Mouse (Mus musculus): ENCODE data around the gene Ftl1. TPM values are rescaled to one million over a fixed set of nuclear protein-coding genes. Genes with fewer than 3 reads are reported as not detected.
"Not testable (repeated sequence)": the region's sequence is repeated elsewhere in the genome, so short reads cannot be mapped to it uniquely, and the experiment has no call there.

The Ftl1 gene
- polyA plus RNA-seq (2012; rRNA removed) = 647 and 719 TPM in 2 replicates

DNA sequence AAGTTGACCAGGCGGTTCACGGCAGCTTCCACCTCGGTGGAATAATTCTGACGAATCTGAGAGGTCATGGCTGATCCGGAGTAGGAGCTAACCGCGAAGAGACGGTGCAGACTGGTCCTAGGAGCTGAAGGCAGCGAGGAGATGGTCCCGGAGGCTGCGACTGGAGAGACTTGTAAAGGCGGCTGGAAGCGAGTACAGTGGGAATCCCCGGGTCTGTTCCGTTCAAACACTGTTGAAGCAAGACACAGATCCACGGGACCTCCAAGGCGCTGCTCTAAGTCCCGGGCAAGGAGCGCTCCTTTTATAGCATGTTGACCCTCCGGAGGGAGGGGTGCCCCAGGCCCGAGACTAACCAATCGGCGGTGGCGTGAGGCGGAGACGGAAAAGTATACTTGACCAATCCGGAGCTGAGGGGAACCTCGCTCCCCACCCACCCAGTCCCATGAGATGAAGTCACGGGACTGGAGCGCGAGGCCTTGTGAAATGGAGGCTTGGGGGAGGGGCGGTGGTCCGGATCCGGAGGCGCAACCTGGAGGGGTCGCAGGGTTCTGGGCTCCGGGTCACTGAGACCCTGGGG, at the start of gene Ftl1:
Gene Ftl1 (minus strand): TSS at position 321 of the 577 bp plus-strand sequence.
- DNase-seq (ENCODE audit: extremely low spot score in 1 of 2, low spot score in 1 of 2) = peak; percentile 97 to 98

DNA sequence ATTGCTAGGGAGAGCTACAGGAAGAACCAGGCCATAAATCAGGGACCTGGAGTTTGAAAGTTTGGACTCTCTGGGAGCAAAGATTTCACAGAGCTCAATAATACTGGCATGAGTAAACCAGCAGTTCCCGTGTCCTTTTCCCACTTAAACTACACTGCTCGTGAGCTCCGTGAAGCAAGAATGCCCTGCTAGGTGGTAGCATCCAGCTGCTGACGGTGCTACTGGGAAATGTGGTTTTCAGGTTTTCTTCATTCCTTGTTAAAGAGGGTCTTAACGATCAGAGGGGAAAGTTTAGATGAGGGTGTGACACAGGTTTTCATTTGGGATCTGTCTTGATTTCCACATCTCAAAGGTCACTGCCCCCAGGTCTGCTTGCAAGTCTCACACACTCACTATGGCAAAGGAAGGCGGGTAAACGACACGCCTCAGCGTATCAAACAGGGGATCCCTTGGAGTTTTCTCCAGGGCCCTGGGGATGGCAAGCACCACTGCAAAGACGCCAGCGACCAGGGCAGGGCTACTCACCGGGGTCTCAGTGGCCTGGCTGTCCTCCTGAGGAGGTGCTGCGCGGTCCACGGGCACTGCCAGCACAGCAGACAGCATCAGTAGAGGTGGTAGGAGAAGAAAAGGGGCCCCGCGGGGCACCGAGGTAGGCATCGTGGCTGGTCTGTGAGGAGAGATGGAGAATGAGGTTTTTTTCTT, 49.6 kb upstream of the Ftl1 start:
- DNase-seq (ENCODE audit: extremely low spot score in 1 of 2, low spot score in 1 of 2) = no peak

DNA sequence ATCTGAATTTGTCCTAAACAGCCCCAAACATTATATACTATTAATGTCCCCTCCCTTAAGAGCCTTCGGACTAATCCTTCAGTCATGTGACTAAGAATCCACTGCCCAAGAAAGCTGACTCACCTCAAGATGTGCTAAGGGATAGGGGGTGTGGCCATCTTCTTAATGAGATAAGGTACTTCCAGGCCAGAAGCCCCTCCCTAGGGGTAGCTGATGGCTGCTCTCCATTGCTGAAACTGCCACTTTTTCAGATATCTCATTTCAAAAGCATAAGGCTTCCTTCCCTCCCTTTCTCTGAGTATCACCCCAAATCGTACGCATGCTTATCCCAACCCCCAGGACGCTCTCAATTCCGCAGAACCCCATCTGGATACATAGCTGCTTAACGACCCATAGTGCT, 48.9 kb upstream of the Ftl1 start:
- DNase-seq (ENCODE audit: extremely low spot score in 1 of 2, low spot score in 1 of 2) = no peak

DNA sequence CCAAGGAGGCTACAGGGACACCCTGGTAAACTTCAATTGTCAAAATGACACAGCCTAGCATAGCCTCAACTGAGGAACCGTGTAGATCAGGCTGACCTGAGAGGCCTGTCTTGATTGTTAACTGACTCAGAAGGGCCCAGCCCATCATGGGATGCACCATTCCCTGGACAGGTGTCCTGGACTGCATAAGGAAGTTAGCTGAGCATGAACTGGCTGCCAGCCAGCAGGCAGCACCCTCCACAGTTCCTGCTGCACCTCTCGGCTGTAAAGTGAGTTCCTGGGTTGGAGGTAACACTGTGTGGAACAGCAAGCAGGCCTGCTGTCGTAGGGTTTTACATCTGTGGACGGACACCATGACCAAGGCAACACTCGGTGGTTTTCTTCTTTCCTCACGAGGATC, 47.9 kb upstream of the Ftl1 start:
- no peak for DNase-seq (ENCODE audit: extremely low spot score in 1 of 2, low spot score in 1 of 2)

DNA sequence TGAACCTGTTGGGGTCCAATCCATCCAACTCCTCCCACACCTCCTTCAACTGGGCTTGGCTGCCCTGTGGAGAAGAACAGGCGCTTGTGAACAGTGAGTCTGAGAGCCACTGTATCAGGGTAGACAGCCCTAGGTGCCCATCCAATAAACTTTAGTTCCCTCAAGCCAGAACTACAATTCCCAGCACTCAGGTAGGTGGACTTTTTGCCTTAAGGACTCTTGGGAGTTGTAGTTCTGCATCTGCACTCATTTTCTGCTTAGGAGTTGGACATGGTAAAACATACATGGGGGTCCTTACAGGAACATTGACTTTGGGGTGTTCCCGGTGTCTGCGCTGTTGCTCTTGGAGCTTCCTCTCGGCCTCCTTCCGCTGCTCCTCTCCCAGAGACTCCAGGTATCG, 38.7 kb upstream of the Ftl1 start:
- DNase-seq (ENCODE audit: extremely low spot score in 1 of 2, low spot score in 1 of 2) = no peak

DNA sequence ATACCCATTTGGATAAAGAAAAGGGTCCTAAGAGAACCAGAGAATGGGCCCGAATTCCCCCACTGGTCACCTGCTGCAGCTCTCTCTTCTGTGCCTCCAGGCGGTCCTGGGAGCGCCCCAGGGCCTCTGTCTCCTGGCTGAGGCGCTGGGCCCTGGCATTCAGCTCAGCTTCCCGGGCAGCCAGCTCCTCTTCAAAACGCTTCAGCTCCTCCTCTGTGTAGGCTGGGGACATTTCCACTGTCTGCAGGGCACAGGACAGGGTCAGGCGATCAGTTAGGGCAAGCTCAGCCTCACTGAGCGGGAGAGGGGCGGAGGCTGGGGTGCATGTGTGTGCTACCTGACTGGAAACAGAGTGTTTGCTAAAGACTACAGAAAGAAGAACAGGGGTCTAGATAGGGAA, 34.9 kb upstream of the Ftl1 start:
- DNase-seq (ENCODE audit: extremely low spot score in 1 of 2, low spot score in 1 of 2) = no peak

DNA sequence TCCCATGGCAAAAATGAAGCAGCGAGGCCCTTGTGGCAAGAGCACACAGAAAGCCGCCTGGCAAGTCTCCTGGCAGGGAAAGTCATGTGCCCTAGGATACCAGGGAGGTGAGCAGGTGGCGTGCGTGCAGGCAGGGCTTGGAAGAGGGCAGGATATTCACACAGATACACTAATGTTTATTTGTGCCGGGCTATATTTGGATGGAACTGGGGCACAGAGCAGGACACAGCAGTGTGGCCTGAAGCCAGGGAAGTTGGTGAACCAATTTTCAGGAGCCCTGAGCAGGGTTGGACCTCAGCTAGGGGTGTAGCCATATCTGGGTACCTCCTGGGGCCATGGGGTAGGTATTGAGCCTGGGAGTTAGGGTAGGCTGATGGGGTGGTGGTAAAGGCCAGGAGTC, 33.3 kb upstream of the Ftl1 start:
- DNase-seq (ENCODE audit: extremely low spot score in 1 of 2, low spot score in 1 of 2) = no peak

DNA sequence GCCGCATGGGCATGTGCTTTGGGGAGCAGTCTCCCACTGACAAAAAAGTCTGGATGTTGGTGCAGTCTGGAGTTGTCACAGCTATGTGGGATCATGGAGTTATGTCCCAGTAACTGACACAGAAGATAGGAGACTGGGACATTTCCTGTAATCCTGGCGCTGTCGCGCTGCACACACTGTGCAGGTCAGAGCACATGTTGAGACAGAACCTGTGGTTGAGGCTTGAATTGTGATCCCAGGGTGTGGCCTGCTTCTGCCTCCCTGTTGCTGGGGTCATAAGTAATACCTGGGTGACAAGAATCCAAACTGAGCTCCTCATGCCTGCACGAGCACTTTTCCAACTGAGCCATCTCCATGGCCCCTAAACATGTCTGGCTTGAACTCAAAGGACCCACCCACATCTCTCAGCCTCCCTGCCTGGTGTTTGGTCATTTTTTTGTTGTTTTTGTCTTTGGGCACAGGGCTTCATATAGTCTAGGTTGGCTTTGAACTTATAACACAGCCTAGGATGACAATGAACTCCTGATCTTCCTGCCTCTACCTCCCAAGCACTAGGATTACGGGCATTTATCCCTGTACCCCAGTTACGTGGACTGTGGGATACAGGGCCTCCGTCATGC, 32.7 kb upstream of the Ftl1 start:
- DNase-seq (ENCODE audit: extremely low spot score in 1 of 2, low spot score in 1 of 2) = no peak

DNA sequence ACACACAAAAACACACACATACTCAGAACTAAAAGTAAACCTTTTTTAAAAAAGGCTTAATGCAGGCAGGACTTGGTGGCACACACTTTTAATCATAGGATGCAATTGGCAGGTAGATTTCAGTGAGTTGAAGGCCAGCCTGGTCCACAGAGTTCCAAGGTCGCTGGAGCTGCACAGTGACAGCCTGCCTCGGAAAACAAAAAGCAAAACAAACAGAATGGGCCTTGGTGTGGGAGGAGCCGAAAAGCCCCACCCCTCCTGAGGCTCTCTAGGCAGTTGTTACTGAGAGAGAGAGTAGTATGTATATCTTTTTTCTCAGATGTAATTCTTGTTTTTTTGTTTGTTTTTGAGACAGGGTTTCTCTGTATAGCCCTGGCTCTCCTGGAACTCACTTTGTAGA, 31.6 kb upstream of the Ftl1 start:
- DNase-seq (ENCODE audit: extremely low spot score in 1 of 2, low spot score in 1 of 2) = no peak

DNA sequence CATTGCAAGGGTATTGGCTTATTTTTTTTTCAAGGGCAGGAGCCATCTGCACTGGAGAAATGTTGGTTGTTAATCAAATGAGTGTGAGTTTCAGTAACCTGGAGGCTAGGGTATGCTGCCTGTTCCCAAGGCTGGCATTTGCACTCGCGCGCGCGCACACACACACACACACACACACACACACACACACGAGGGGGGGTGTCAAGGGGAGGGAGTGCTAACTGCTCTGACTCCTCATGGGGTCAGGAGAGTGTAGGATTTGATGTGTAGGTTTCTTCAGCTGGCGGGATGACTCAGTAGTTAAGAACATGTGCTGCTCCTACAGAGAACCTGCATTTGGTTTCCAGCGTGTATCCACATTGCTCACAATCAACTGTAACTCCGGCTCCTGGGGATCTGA, 31.1 kb upstream of the Ftl1 start:
- DNase-seq (ENCODE audit: extremely low spot score in 1 of 2, low spot score in 1 of 2) = peak in 1 of 2 experiments; percentile 47

DNA sequence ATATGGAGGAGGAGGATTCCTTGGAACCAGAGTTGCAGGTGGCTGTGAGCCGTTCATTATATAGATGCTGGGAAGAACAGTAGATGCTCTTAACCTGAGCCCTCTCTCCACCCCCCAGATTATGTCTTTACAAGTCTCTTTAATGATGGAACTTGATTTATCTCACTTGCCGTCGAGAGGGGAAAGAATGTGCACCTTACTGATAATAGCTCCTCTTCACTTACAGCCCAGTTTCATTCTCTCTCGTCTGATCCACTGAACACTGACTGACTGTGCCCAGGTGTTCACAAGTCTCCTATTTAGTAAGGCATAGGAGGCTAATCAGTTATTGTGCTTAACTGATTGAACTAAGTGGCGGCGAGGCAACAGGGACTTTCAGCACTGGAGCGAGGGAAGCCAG, 29.9 kb upstream of the Ftl1 start:
- DNase-seq (ENCODE audit: extremely low spot score in 1 of 2, low spot score in 1 of 2) = no peak

DNA sequence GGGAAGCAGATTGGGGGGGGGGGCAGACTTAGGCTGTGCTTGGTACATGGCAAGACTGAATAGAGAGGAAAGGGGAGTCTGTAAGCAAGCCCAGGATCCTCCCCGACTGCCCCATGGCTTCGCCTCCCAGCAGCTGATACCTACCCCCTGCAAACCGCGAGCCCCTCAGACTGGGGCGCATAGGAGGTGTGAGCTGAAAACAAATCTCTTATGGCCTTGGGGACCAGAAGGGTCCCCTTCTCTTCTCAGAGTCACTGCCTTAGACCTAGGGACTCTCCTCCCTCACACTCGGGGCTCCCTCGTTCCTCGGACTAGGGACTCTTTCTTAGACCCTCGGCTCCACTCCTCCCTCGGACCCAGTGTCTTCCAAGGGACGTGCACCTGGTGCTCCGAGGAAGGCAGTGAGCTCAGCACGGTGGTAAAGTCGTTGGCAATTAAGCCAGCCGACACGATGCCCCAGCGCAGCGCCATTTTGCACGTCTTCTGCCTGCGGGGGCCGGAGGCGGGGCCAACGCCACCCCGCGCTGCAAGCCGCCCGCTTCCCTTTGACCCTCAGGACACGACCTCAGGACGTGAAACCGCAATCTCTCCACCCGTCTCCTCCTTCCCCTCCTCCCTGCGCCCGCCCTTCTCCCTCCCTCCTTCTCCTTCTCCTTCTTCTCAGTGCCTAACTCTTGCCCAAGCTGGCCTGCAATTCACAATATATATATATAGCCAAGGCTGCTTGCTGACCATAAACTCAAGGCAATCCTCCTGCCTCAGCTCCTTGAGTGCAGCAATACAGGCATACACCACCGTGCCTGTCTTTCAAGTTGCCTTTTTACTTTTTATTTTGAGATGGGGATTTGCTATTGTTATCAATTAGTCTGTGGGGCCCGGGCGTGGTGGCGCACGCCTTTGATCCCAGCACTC, 28.9 kb upstream of the Ftl1 start, which contains the start of gene Dhdh:
Gene Dhdh (minus strand): TSS at position 513 of the 912 bp plus-strand sequence.
- DNase-seq (ENCODE audit: extremely low spot score in 1 of 2, low spot score in 1 of 2) = peak in 1 of 2 experiments; percentile 47

DNA sequence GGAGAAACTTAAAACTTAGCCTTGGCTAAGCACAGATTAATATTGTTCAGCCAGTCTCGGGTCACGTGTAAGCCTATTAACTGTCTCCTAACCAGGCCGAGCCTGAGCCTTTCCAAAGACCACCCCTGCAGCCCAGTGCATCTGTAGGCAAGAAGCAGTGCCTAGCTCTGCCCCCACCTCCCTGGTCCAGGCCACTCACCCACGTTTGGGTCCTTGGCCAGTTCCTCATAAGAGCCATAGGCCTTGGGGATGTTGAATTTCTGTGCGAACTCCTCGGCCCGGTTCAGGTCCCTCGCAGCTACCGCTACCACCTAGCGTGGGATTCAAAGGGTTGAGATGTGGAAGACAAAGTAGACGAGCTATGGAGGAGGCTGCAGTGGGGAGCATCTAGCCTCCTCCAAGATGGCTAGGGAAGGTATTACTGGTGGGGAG, 28.2 kb upstream of the Ftl1 start:
- DNase-seq (ENCODE audit: extremely low spot score in 1 of 2, low spot score in 1 of 2) = no peak

DNA sequence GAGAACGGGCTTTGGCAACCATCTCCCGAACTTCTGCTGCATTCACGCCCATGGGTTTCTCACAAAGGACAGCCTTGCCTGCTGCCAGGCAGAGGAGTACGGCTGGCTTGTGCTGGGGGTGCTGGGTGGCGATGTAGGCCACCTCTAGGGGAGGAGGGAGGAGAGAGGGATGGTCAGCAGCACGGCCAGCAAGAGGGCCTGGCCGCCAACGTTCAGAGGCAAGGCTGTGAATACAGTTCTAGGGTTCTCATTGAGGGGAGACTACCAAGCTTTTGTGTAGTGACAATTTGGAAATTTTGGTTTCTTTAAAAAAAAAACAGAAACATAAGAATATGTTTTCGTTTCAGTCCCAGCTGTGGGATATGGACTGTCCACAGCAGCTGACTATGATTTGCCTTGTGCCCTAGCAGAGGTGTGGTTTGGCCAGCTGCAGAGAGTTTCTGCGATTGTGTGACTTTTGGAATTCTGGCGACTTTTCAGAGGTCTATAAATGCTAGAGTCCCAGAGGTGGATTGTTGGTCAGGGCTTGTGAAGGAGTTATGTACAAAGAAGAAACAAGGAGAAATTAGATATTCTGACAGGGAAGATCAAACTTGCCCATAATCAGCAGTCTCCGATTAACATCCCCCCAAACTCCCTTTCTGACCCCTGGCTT, 27.2 kb upstream of the Ftl1 start, which contains the start of gene Gm45808:
Gene Gm45808 (minus strand): TSS at position 51 of the 655 bp plus-strand sequence.
- DNase-seq (ENCODE audit: extremely low spot score in 1 of 2, low spot score in 1 of 2) = no peak

DNA sequence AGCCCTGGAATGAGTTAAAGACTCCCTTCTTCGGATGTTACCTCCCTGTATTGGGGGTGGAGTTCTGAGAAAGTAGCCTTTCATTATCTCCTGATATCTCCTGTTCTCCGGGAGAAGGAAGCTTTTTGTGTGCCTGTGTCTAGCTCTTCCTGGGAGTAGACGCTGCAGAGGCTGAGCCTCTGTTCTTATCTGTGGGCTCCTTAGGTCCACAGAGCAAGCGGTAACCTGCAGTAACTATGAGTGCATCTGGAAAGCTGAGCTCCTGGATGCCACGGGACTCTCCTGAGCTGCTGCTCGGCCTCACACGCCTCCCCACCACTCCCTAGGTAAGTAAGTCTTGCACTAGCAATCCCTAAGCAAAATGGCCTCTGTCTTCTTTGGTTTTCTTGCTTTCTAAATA, 26.5 kb upstream of the Ftl1 start:
- no peak for DNase-seq (ENCODE audit: extremely low spot score in 1 of 2, low spot score in 1 of 2)

DNA sequence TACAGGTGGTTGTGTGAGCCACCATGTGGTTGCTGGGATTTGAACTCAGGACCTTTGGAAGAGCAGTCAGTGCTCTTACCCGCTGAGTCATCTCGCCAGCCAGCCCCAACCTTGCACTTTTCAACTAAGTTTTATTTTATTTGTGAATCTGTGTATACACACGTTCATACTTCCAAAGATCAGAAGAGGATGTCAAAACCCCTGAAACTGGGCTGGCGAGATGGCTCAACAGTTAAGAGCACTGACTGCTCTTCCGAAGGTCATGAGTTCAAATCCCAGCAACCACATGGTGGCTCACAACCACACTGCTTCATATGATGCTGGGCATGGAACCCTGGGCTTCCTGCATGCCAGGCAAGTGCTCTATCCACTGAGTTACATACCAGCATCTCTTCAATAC, 25.3 kb upstream of the Ftl1 start:
- DNase-seq (ENCODE audit: extremely low spot score in 1 of 2, low spot score in 1 of 2) = not testable (repeated sequence)

DNA sequence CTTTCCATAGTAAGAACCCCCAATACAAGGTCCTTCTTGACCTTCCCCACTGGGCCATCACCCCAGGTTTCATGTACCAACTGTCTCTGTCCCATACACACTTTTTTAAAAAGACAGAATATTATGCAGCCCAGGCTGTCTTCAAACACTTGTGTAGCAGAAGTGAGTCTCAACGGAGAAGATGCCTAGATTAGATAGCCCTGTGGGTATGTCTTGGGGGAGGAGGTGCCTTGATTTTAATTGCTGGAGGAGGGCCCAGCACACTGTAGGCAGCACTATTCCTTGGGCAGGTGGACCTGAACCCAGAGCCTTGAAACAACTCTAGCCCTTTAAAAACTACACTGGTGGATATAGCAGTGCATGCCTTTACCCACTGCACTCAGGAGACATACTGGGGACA, 22.5 kb upstream of the Ftl1 start:
- no peak for DNase-seq (ENCODE audit: extremely low spot score in 1 of 2, low spot score in 1 of 2)

DNA sequence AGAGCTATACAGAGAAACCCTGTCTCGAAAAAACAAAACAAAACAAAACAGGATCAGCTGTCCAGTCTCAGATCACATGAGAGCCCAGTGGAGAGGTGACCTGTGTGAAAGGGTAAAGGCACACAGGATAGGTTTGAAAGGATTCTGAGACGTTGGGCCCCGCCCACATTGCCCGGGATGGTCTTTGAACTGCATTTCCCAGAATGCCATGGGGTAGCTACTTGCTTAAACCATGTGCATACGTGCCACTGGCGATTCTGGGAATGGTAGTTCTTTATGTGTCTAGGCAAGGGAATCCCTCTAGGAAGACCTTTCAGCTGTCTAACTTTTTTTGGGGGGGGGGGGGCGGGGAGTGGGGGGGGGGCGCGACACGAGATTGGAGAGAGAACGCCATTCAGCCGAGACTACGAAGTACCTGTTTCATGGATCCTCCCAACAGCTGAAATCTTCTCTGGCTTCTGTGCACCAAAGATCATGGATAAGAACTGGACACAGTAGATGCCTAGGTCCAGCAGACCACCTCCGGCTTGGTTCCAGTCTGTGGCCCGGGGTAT, 21.8 kb upstream of the Ftl1 start, which contains the start of gene Tulp2:
Gene Tulp2 (plus strand): TSS at position 504 of the 554 bp plus-strand sequence.
- peak; percentile 59 to 77 for DNase-seq (ENCODE audit: extremely low spot score in 1 of 2, low spot score in 1 of 2)

DNA sequence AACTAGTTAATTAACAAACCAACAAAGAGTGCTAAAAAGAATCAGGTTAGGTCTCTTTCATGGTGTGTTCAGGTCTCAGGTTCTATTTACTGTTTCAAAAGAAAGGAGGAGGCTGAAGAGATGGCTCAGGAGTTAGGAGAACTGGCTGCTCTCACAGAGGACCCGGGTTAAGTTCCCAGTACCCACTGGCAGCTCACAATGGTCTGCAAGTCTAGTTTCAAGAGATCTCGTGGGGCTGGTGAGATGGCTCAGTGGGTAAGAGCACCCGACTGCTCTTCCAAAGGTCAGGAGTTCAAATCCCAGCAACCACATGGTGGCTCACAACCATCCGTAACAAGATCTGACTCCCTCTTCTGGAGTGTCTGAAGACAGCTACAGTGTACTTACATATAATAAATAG, 20.6 kb upstream of the Ftl1 start:
- not testable (repeated sequence) for DNase-seq (ENCODE audit: extremely low spot score in 1 of 2, low spot score in 1 of 2)

DNA sequence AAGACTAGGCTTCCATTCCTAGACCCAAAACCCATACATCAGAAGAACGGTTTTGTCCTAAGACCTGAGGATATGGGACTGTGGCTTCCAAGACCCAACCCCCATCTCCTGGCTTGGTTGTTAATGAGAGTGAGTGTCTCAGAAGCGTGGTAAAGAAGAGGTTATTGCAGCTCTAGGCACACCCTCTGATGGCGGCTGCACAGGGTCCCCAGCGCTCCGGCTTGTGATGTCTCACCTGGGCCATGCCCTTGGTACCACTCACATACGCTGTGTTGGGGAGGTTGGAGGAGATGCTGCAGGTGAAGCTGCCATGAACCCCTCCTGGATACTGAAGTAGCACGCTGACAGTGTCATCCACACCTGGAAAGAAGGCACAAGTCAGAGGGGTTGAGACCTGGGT, 19.1 kb upstream of the Ftl1 start:
- DNase-seq (ENCODE audit: extremely low spot score in 1 of 2, low spot score in 1 of 2) = no peak

Measured in frontal cortex, adult 2 months (tissue).